12 mouse cellular contexts compared by ENCODE assay signal in the genomic region with DNA sequence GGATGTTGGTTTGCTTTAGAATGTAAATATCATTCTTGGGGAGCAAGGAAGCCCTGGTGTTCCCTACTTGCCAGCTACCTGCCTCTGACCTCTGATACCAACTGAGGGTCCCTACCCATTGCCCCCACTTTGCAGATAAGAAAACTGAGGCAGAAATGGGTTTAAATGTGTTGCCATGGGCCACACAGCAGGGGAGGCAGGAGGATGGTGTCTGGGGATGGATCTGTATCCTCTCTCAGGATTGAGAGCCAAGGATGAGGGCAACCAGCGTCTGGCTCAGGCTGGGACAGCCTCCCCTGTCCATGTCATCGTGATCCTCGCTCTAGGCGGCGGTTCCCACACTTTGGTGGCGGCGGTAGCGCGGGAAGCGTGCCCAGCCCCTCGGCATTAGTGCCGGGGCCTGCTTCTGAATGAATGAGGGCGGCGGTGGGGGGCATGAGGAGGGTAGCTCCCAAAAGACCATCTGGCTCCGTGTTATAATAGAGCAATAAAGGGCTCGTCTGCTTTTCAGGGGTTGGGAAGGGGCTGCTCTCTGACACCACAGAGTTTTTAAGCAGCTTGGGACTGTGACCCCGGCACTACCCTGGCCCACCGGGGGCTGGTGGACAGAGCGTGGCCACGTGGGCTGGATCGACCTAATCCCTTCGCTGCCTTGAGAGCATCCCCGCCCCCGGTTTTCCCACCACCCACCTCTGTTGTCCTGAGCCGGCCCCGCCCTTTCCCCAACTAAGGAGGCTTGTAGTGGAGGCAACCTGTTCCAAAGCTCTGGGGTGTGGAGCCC. TPM values are rescaled to one million over a fixed set of nuclear protein-coding genes. Genes with fewer than 3 reads are reported as not detected.
DNase-seq lines count a peak whose midpoint lies in the region; ATAC-seq and TF ChIP-seq lines count a peak whose summit lies in the region.
"Had no signal": no experiment of that assay in that cellular context is flagged by ENCODE, and none has a peak within 500 bp of the region (broad histone marks: within the 10 kb centered on the region; RNA-seq: fewer than 3 reads in every experiment).

No protein-coding gene starts in this region.

- TF ChIP-seq CTCF in lung, adult 2 months (IDR thresholded peaks at IDR 0.05; ENCODE audit: insufficient read depth, low read length) = no peak

- peaks cover 38% of the 10 kb centered on the region for H3K4me1 ChIP-seq in forebrain, embryonic 16.5 days (replicated peaks; ENCODE audit: control insufficient read depth, insufficient read depth, low read length)
- peaks cover 67% of the 10 kb centered on the region for H3K4me1 ChIP-seq in midbrain, embryonic 11.5 days (ENCODE audit: control insufficient read depth, insufficient read depth, low read length)
- no peaks in the 10 kb centered on the region for H3K4me1 ChIP-seq in lung, adult 2 months (ENCODE audit: control insufficient read depth, insufficient read depth, low read length)

- under 1% methylated on average over 26 of the region's 26 CpGs for WGBS in forebrain, embryonic 16.5 days
- under 1% methylated on average over 26 of the region's 26 CpGs for WGBS in midbrain, embryonic 11.5 days
- WGBS in lung, adult 2 months = 3% methylated on average over 26 of the region's 26 CpGs

- no peak overlapping the region for H3K4me3 ChIP-seq in forebrain, embryonic 16.5 days (replicated peaks; ENCODE audit: low read length)
- 0 out of 2 replicates have a peak overlapping the region, but pooled peaks have one; percentile 2 for H3K4me3 ChIP-seq in midbrain, embryonic 11.5 days (ENCODE audit: low read depth, low read length)
- H3K4me3 ChIP-seq in lung, adult 2 months (replicated peaks; ENCODE audit: extremely low read depth, low read depth, low read length) = no peak overlapping the region

- ATAC-seq in forebrain, embryonic 16.5 days = peak; percentile 34
- ATAC-seq in midbrain, embryonic 11.5 days (ENCODE audit: low FRiP score) = peak; percentile 83

- TF ChIP-seq POLR2A in lung, adult 2 months (IDR thresholded peaks at IDR 0.05; ENCODE audit: borderline replicate concordance, extremely low read depth, low read depth, low read length) = no peak

- H3K36me3 ChIP-seq in forebrain, embryonic 16.5 days (ENCODE audit: control insufficient read depth, insufficient read depth) = no peaks in the 10 kb centered on the region
- no peaks in the 10 kb centered on the region for H3K36me3 ChIP-seq in midbrain, embryonic 11.5 days (ENCODE audit: control insufficient read depth, insufficient read depth, low read length)

- no peak overlapping the region; the same call in 1 of the 2 replicates for H3K9ac ChIP-seq in forebrain, embryonic 16.5 days (replicated peaks; ENCODE audit: low read depth, low read length)
- H3K9ac ChIP-seq in midbrain, embryonic 11.5 days (ENCODE audit: low read length) = no peak overlapping the region; the same call in 1 of the 2 replicates

- no peak overlapping the region for H3K27ac ChIP-seq in forebrain, embryonic 16.5 days (ENCODE audit: low read length)
- H3K27ac ChIP-seq in midbrain, embryonic 11.5 days (ENCODE audit: low read depth, low read length) = peak overlapping the region; percentile 78

- H3K4me2 ChIP-seq in forebrain, embryonic 16.5 days (ENCODE audit: low read length) = peak overlapping the region; percentile 33; the same call in 1 of the 2 replicates
- H3K4me2 ChIP-seq in midbrain, embryonic 11.5 days = peak overlapping the region; percentile 38

- H3K27me3 ChIP-seq in forebrain, embryonic 16.5 days (replicated peaks; ENCODE audit: control insufficient read depth, insufficient read depth, low read length) = no peaks in the 10 kb centered on the region
- peaks cover 10% of the 10 kb centered on the region for H3K27me3 ChIP-seq in midbrain, embryonic 11.5 days (ENCODE audit: control insufficient read depth, insufficient read depth, low read length)

- no peaks in the 10 kb centered on the region for H3K9me3 ChIP-seq in forebrain, embryonic 16.5 days (ENCODE audit: control insufficient read depth, low read length)
- no peaks in the 10 kb centered on the region for H3K9me3 ChIP-seq in midbrain, embryonic 11.5 days (ENCODE audit: control insufficient read depth, low read length)

- DNase-seq in right cerebral cortex, postnatal 4 days = peak; percentile 47
- DNase-seq in right cerebral cortex, postnatal 10 days (ENCODE audit: low spot score in 2 of 2) = no peak
- DNase-seq in midbrain, embryonic 11.5 days (ENCODE audit: low spot score, missing footprints) = peak; percentile 95
- DNase-seq in B cell, adult 2 months = no peak
- no peak for DNase-seq in gastrocnemius, postnatal 10 days
- DNase-seq in lung, adult 2 months = no peak
- DNase-seq: adrenal gland, postnatal 25 days; heart, postnatal 10 days; layer of hippocampus, adult 9-11 months; thymus, postnatal 36 days had no signal

RNA-seq across cellular contexts. Expression of a gene that starts 8.1 kb away (rescaled TPM):
- 91.4 and 100 TPM in 2 replicates for polyA plus RNA-seq in forebrain, embryonic 16.5 days (2015; fragmentation: Nextera tagmentation; extraction: Ambion mirVana)
- 456 and 535 TPM in 2 replicates for polyA plus RNA-seq in midbrain, embryonic 11.5 days (2014; fragmentation: Nextera tagmentation; extraction: Ambion mirVana)
- under 1 TPM in 1 of 2 experiments, not detected in 1; 0.36 TPM for total RNA-seq in gastrocnemius, postnatal 10 days (2021)
- 0.09 TPM in 1 of 2 replicates, not detected in the other for polyA plus RNA-seq in lung, adult 2 months (2012; rRNA removed)
- total RNA-seq: adrenal gland, postnatal 25 days; gastrocnemius, adult 18-20 months; heart, postnatal 10 days had no signal

RNA-seq across cellular contexts. Expression of a gene that starts 11.3 kb away (rescaled TPM):
- 47.1 and 47.3 TPM in 2 replicates for polyA plus RNA-seq in forebrain, embryonic 16.5 days (2015; fragmentation: Nextera tagmentation; extraction: Ambion mirVana)
- 37.0 and 40.4 TPM in 2 replicates for polyA plus RNA-seq in midbrain, embryonic 11.5 days (2014; fragmentation: Nextera tagmentation; extraction: Ambion mirVana)
- 10 to 100 TPM; 26.1 to 28.7 TPM for total RNA-seq in gastrocnemius, postnatal 10 days (2021)
- 35.0 and 49.1 TPM in 2 replicates for polyA plus RNA-seq in lung, adult 2 months (2012; rRNA removed)

RNA-seq across cellular contexts. Expression of a gene that starts 24.3 kb away (rescaled TPM):
- 0.27 TPM in 1 of 2 replicates, not detected in the other for polyA plus RNA-seq in forebrain, embryonic 16.5 days (2015; fragmentation: Nextera tagmentation; extraction: Ambion mirVana)
- 0.93 and 1.2 TPM in 2 replicates for polyA plus RNA-seq in midbrain, embryonic 11.5 days (2014; fragmentation: Nextera tagmentation; extraction: Ambion mirVana)
- 1 to 10 TPM; 1.8 to 4.2 TPM for total RNA-seq in gastrocnemius, postnatal 10 days (2021)
- polyA plus RNA-seq in lung, adult 2 months (2012; rRNA removed) = 51.1 and 56.8 TPM in 2 replicates

RNA-seq across cellular contexts. Expression of a gene that starts 53.7 kb away (rescaled TPM):
- 32.4 and 42.0 TPM in 2 replicates for polyA plus RNA-seq in forebrain, embryonic 16.5 days (2015; fragmentation: Nextera tagmentation; extraction: Ambion mirVana)
- polyA plus RNA-seq in midbrain, embryonic 11.5 days (2014; fragmentation: Nextera tagmentation; extraction: Ambion mirVana) = 39.6 and 41.8 TPM in 2 replicates
- total RNA-seq in gastrocnemius, postnatal 10 days (2021) = 100 to 1,000 TPM; 121 to 143 TPM
- 8.9 and 14.8 TPM in 2 replicates for polyA plus RNA-seq in lung, adult 2 months (2012; rRNA removed)

Comparison
In these comparisons a context has a peak if more than half of its experiments do, and no peak if none do; other contexts are left out.
1. DNase-seq: peak in right cerebral cortex, postnatal 4 days (single experiment) and midbrain, embryonic 11.5 days (single experiment); none in right cerebral cortex, postnatal 10 days (0 of 2), B cell, adult 2 months (0 of 2), gastrocnemius, postnatal 10 days (single experiment) and lung, adult 2 months (single experiment).
2. RNA of a gene that starts 8.1 kb away (polyA plus RNA-seq): 456 to 535 TPM in midbrain, embryonic 11.5 days and 91.4 to 100 TPM in forebrain, embryonic 16.5 days; 0.09 TPM in lung, adult 2 months; every median in the first group is over 10 times any median in the second.
3. RNA of a gene that starts 24.3 kb away (polyA plus RNA-seq): 51.1 to 56.8 TPM in lung, adult 2 months; 0.93 to 1.2 TPM in midbrain, embryonic 11.5 days and 0.27 TPM in forebrain, embryonic 16.5 days; every median in the first group is over 10 times any median in the second.